Mouse (Mus musculus) duodenum, adult 2 months (tissue): ENCODE results near the gene Gm17402. TPM values are rescaled to one million over a fixed set of nuclear protein-coding genes. Genes with fewer than 3 reads are reported as not detected.

Source experiments
- polyA plus RNA-seq: library from polyadenylated mRNA; depleted of rRNA; stranded (reverse); fragments of >200 nt; gene quantifications from 2 replicates; pipeline ENCODE4 v1.2.3, GENCODE M21; 2012; ENCODE audit warnings: low replicate concordance; rRNA removed

The Gm17402 gene
- polyA plus RNA-seq, result not detected in 2 replicates

DNA sequence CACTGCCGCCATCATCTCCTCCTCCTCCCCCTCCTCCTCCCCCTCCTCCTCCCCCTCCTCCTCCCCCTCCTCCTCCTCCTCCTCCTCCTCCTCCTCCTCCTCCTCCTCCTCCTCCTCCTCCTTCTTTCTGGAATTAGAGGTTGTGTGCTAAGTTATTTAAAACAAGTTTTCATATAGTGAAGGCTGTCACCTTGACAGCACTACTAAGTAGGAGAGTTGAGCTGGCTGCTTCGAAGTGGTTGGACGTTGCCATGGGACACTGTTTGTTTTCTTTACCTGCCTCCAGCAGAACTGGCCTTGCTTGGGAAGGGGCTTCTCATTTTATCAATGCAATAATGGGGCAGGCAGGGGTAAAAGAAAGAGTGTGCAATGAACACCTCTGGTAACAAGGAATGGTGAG is at the start of gene Gm17402:
Gm17402 (minus strand) TSS at position 101 of the 400 bp plus-strand sequence.

DNA sequence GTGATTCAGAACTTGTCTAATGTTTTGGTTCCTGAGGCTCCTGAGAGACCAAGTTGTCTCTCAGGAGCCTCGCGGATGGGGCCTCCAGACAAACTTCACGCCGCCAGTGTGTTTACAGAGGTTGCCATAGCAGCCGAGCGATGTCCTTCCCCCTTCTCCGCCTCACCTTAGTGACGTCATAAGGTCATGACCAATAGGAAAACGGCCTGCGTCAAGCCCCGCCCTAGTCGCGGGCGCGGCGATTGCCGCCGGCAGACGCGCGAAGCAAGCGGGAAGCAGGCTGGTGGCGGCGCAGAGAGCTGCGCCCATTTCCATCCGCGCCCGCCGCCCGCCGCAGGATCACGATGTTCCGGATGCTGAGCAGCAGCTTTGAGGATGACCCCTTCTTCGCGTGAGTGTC is 1.1 kb downstream of the Gm17402 start, which contains the start of gene Mlf1:
Mlf1 (plus strand) TSS at position 226 of the 400 bp plus-strand sequence.

Other genes starting within 250 kb of the Gm17402 start
- gene Mlf1, start 1.1 kb downstream of the Gm17402 start, polyA plus RNA-seq, result not detected in 2 replicates
- gene Gfm1, start 54.9 kb upstream of the Gm17402 start, polyA plus RNA-seq, result 6.3 and 9.9 TPM in 2 replicates
- 48.7 and 59.2 TPM in 2 replicates for gene Lxn, start 88.8 kb upstream of the Gm17402 start, polyA plus RNA-seq
- gene Rarres1, start 140.4 kb upstream of the Gm17402 start, polyA plus RNA-seq, result 1.8 and 4.9 TPM in 2 replicates
- 30.1 and 31.3 TPM in 2 replicates for gene Mfsd1, start 207.6 kb upstream of the Gm17402 start, polyA plus RNA-seq